Mouse (Mus musculus): Measurements from ENCODE around the gene H2-M11.

H2-M11 gene

GRCm38 (mm10) chr17:36546775-36547174, at the start of gene H2-M11:
Gene H2-M11 (plus strand): TSS chr17:36547075.
- no peak for DNase-seq (ENCODE audit: low spot score in 2 of 2)

GRCm38 (mm10) chr17:36500435-36500834, 46.4 kb upstream of the H2-M11 start:
- DNase-seq (ENCODE audit: low spot score in 2 of 2) = no peak

GRCm38 (mm10) chr17:36503910-36504309, 43.0 kb upstream of the H2-M11 start:
- no peak for DNase-seq (ENCODE audit: low spot score in 2 of 2)
